Mouse (Mus musculus) heart, embryonic 13.5 days (tissue): ENCODE measurements around the gene Nudt9. TPM values are rescaled to one million over a fixed set of nuclear protein-coding genes. Genes with fewer than 3 reads are reported as not detected.
A peak's percentile ranks its signal among the peaks of the same experiment; 100 is the strongest.

Source experiments
- ATAC-seq: fragments of 200-750 bp; cut with Nextera tagmentation; 2 replicates; pipeline ENCODE4 v1.8.0; 2017; ENCODE audit warnings: moderate TSS enrichment; ENCODE audit not compliant: insufficient number of reproducible peaks, low FRiP score, low TSS enrichment; ENCODE audit errors: extremely low read depth
- H3K27ac ChIP-seq: fragments of 300-500 bp; sonication (generic); replicated peaks from 2 replicates; pipeline ENCODE4 v1.5.1; 2015; ENCODE audit warnings: moderate library complexity, mild to moderate bottlenecking, inconsistent platforms
- H3K27me3 ChIP-seq: fragments of 300-500 bp; sonication (generic); replicated peaks from 2 replicates; pipeline ENCODE4 v1.6.1; 2015; ENCODE audit warnings: mild to moderate bottlenecking, inconsistent platforms
- H3K36me3 ChIP-seq: fragments of 300-500 bp; sonication (generic); 2 replicates; pipeline ENCODE4 v1.6.1; 2015; ENCODE audit warnings: mild to moderate bottlenecking, inconsistent platforms
- H3K4me1 ChIP-seq: fragments of 300-500 bp; sonication (generic); 2 replicates; pipeline ENCODE4 v1.6.1; 2015; ENCODE audit warnings: inconsistent platforms
- H3K4me2 ChIP-seq: fragments of 300-500 bp; sonication (generic); 2 replicates; pipeline ENCODE4 v1.6.1; 2015; ENCODE audit warnings: inconsistent platforms, mild to moderate bottlenecking, moderate library complexity
- H3K4me3 ChIP-seq: fragments of 300-500 bp; sonication (generic); 2 replicates; pipeline ENCODE4 v1.5.1; 2015; ENCODE audit warnings: moderate library complexity, mild to moderate bottlenecking, inconsistent platforms
- H3K9ac ChIP-seq: fragments of 300-500 bp; sonication (generic); 2 replicates; pipeline ENCODE4 v1.6.1; 2015; ENCODE audit warnings: inconsistent platforms, mild to moderate bottlenecking, moderate library complexity
- H3K9me3 ChIP-seq: fragments of 300-500 bp; sonication (generic); 2 replicates; pipeline ENCODE4 v1.6.1; 2016; ENCODE audit warnings: inconsistent platforms
- WGBS: fragments of 180-500 bp; shearing (Covaris S2); methylation state at CpG from one replicate; pipeline ENCODE4 v1.1.7; 2015; ENCODE audit warnings: mixed read lengths; 5-methylcytosine and 5-hydroxymethylcytosine counted together
- polyA plus RNA-seq: library from polyadenylated mRNA; unstranded; fragments of >200 nt; fragmentation: Nextera tagmentation; extraction: Ambion mirVana; gene quantifications from 2 replicates; pipeline ENCODE4 v1.2.1, GENCODE M21; 2015

Nudt9 gene
- polyA plus RNA-seq, 1 experiment from 2014 or later = 53.7 TPM

DNA sequence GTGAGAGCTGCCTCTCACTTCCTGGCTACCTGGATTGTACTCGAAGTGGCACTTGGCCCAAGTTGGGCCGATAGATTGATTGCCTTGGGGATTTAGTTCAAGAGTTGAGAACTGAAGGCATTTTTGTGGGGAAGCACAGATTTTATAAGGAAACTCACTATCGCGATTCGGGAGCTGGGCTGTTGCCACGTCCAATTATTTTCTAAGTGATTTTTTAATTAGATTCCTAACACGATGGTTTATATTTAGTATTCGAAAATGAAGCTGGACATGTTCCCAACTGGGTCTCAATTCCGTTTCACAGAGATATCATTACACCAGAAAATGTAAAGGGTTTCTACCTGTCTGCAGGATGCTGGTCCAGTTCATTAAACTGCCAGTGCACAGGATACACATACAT is 39.3 kb downstream of the Nudt9 start:
- 83% methylated on average over 9 of the region's 9 CpGs for WGBS
- peaks cover 9% of the 10 kb centered on the region for H3K36me3 ChIP-seq

DNA sequence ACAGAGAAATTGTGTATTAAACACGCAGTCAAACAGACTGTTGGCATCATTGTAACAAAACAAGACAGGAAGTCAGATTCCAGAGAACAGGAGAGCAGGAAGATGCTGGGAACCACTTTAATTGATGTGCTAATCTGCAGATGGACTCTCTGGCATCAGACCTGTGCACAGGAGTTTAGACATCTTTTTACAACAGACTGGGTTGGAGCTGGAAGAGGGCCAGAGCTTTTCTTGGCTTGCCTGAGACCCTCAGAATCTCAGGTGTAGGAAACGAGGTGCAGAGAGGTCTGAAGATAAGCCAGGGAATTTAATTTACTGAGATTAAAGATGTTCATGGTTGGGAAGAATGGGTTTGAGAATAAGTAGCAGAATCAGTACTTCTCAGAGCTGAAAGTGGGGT is 43.6 kb downstream of the Nudt9 start:
- WGBS = 56% methylated on average over 2 of the region's 2 CpGs
- Histone ChIP-seq H3K4me1 (peaks cover 5% of the 10 kb centered on the region; the same call in 1 of the 2 replicates), H3K27ac (no peak overlapping the region), H3K4me3 (no peak overlapping the region), H3K36me3 (peaks cover 12% of the 10 kb centered on the region), H3K4me2 (no peak overlapping the region), H3K9ac (no peak overlapping the region), H3K27me3 (no peaks in the 10 kb centered on the region), H3K9me3 (0 out of 2 replicates have a peak, but pooled peaks cover 3% of the 10 kb centered on the region)
- no peak for ATAC-seq

More for the DNA sequence above, 39.3 kb downstream of the Nudt9 start:
- ATAC-seq = no peak
- no peak overlapping the region for H3K27ac ChIP-seq
- H3K27me3 ChIP-seq = no peaks in the 10 kb centered on the region
- no peak overlapping the region for H3K9ac ChIP-seq
- H3K4me3 ChIP-seq = no peak overlapping the region
- no peak overlapping the region for H3K4me2 ChIP-seq
- H3K4me1 ChIP-seq = peaks cover 5% of the 10 kb centered on the region; the same call in 1 of the 2 replicates
- H3K9me3 ChIP-seq = 0 out of 2 replicates have a peak, but pooled peaks cover 3% of the 10 kb centered on the region

DNA sequence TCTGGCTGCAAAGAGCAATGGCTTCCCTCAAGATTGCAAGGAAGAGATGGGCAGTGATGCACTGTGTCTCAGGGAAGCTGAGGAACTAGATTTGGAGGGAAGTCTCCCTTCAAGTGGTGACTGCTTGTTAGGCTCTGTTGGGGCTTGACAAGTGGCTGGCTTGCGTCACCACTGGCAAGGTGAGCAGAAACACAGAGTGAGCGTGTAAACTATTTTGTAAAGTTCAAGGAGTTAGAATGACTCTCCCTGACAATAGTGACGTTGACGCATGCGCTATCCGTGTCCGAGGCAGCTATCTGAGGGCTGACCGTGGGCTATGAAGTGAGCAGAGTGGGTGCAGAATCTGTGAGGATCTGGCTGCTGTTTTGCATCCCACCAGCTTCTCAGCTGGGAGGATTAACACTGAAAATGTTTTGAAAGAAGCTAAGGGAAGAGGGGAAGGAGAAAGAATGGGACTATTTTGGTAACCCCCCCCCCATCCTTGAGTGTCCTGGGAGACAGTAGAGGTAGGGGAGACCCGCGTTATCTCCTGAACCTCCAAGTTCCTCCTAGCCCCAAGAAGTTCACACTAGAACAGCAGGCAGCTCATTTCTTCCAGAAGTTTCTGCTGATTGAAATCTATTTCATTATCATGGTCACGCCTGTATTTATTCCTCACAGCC is 49.4 kb downstream of the Nudt9 start:
- no peak for ATAC-seq
- H3K9me3 ChIP-seq = no peaks in the 10 kb centered on the region
- peak overlapping the region; percentile 52 for H3K4me2 ChIP-seq
- H3K27me3 ChIP-seq = no peaks in the 10 kb centered on the region
- peaks cover 3% of the 10 kb centered on the region; the same call in 1 of the 2 replicates for H3K36me3 ChIP-seq
- peak overlapping the region; percentile 53 for H3K27ac ChIP-seq
- peak overlapping the region; percentile 6; the same call in 1 of the 2 replicates for H3K4me3 ChIP-seq
- H3K9ac ChIP-seq = 0 out of 2 replicates have a peak overlapping the region, but pooled peaks have one; percentile 12
- H3K4me1 ChIP-seq = peaks cover 19% of the 10 kb centered on the region
- 42% methylated on average over 11 of the region's 11 CpGs for WGBS

DNA sequence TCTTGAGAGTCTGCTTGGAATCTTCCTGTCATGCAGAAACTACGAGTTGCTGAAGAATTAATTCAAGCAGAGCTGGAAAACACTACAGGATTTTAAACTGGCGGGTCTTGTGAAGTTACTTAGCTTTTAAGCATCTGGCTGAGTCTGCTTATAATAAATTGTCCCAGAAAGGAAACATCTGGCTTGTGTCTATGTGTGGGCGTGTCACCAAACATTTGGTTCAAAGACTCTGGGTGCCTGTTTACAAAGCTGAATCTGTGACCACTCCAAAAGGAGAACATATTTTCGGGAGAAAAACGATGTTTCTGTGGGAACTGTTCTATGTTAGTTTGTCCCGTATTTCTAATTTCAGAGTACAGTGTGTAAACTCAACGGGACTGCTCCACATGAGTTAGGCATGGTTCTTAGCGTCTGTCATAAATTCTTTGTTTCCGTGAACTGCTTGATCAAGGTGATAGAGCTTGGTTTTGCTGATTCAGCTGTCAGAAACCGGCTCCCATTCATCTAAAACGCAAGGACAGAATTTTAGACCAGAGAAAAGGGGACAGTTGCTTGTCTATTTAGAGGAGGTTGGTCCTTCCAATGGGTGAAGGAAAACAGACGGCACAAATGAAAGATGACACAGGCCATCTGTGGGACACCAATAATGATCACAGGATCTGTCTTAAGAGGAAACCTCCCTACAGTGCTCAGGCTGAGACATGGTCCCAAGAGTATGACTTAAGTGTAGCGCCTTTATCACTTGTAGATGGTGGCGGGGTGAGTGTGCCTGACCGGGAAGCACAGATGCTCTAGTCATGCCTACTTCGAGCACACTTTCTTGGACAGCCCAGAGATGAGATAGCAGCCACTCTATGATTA is 50.2 kb downstream of the Nudt9 start:
- H3K9ac ChIP-seq = no peak overlapping the region
- peak overlapping the region; percentile 53; the same call in 1 of the 2 replicates for H3K27ac ChIP-seq
- 55% methylated on average over 16 of the region's 16 CpGs for whole genome bisulfite sequencing
- no peaks in the 10 kb centered on the region for H3K27me3 ChIP-seq
- ATAC-seq = no peak
- peaks cover 3% of the 10 kb centered on the region; the same call in 1 of the 2 replicates for H3K36me3 ChIP-seq
- H3K4me1 ChIP-seq = peaks cover 19% of the 10 kb centered on the region
- H3K4me2 ChIP-seq = peak overlapping the region; percentile 52
- no peak overlapping the region for H3K4me3 ChIP-seq
- no peaks in the 10 kb centered on the region for H3K9me3 ChIP-seq

DNA sequence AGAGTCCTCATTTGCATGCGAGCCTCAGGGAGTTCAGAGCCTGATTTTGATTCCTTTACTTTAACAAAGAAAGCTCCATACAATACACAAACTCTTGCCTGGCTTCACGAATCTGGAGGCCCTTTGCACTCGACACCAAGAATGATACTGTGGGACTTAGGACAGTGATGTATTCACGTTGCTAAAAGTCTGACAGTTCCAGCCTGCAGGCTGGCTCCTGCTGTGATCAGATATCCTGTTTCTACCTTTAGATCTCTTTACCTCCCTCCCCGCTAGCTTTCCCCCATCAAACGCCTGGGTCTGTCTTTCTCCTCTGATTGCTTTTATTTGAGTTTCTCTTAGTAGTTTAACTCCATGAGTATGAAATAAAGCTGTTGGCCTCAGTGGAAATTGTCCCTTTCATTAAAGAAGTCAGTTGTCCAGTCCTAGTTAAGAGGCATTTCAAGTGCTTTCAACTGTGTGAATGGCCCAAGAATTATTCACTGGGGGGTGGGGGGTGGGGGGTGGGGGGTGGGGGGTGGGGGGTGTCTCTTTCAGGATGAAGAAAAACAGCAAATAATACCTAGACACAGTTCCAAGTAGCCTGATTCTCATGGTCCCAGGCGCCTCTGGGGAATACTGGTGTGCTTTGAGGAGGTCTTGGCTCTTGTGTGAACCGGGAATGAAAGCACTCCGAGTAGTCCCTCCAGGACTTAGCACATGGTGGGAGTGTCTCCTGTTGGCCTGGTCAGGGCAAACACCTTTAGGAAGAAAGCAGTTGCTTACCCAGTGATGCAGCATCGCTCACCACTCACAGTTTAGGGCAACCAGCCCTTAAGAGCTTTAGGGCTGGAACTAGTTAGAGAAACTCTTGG is 55.8 kb downstream of the Nudt9 start:
- H3K9ac ChIP-seq = peak overlapping the region; percentile 52
- WGBS = 25% methylated on average over 10 of the region's 10 CpGs
- no peak overlapping the region for H3K4me2 ChIP-seq
- no peaks in the 10 kb centered on the region for H3K27me3 ChIP-seq
- H3K4me3 ChIP-seq = no peak overlapping the region
- no peaks in the 10 kb centered on the region for H3K36me3 ChIP-seq
- no peaks in the 10 kb centered on the region for H3K9me3 ChIP-seq
- H3K27ac ChIP-seq = no peak overlapping the region
- ATAC-seq = no peak
- peaks cover 29% of the 10 kb centered on the region for H3K4me1 ChIP-seq

DNA sequence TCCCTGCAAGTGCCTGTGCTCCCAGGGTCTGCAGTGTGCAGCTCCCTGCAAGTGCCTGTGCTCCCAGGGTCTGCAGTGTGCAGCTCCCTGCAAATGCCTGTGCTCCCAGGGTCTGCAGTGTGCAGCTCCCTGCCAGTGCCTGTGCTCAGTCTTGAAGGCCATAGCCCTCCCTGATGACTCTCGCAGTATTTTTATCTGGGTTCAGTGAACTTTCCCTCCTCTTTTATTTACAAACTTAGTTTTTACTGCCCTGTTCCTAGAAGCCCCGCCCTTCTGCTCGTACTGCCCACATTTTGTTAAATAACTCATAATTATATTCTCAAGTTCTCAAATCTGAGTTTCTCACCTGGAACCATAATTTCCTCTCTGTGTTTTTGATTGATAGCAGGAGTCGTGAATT is 57.1 kb downstream of the Nudt9 start:
- Histone ChIP-seq H3K36me3 (no peaks in the 10 kb centered on the region), H3K4me3 (no peak overlapping the region), H3K9ac (no peak overlapping the region), H3K4me2 (no peak overlapping the region), H3K27me3 (no peaks in the 10 kb centered on the region), H3K4me1 (peaks cover 37% of the 10 kb centered on the region), H3K27ac (no peak overlapping the region), H3K9me3 (no peaks in the 10 kb centered on the region)
- 61% methylated on average over 4 of the region's 4 CpGs for WGBS
- ATAC-seq = no peak

DNA sequence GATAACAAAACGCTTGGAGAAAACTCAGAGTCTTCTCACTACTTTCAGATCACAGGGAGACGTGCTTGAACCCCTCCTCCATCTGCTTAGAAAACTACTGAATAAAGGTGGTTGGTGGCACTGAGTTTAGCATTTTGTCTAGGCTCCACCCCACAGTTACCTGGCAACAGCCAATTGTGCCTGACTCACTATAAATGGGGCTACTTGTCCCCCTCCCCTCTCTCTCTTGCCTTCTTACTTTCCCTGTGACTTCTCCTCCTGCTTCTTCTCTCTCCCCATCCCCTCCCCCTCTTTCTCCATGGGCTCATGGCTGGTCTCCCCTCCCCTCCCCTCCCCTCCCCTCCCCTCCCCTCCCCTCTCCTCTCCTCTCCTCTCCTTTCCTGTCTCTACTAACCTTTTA is 58.0 kb downstream of the Nudt9 start:
- WGBS = 62% methylated on average over 2 of the region's 2 CpGs
- no peak for ATAC-seq
- Histone ChIP-seq H3K27ac (no peak overlapping the region), H3K9ac (no peak overlapping the region), H3K36me3 (no peaks in the 10 kb centered on the region), H3K4me2 (no peak overlapping the region), H3K27me3 (no peaks in the 10 kb centered on the region), H3K4me3 (no peak overlapping the region), H3K4me1 (peaks cover 41% of the 10 kb centered on the region), H3K9me3 (no peaks in the 10 kb centered on the region)

DNA sequence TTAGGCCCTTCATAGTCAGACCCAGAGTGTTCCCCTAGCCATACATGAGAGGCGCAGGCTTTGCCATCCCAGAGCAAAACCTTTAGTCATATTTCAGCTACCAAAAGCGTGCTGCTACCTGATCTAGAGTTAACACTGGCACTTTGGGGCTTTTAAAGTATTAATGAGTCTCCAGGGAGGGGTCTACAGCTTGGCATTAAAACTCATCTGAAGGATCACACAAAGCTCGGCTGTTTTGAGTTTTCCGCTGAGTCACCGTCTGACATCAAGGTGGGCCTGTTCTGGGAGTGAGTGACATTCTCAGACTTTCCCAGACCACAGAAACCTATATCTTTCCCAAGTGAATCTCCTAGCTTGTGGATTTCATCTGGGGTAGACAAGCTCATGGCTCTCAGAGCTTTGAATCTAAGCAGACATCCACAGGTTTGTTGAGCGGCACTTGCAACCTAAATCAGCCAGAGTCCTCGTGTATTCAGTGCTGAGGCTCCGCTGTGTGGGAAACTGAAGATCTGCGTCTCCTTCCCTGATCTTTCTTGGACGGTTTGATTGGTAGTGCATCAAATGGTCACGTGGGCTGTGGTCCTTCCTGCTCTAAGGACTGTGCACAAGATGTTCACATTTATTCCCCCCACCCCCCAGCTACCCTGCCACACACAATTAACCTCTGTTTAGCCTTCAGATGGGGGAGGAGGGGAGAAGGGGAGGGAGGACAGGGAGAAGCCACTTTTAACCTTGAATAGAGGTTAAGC is 62.2 kb downstream of the Nudt9 start:
- ATAC-seq = no peak
- no peaks in the 10 kb centered on the region for H3K27me3 ChIP-seq
- WGBS = 54% methylated on average over 11 of the region's 11 CpGs
- no peaks in the 10 kb centered on the region for H3K9me3 ChIP-seq
- peak overlapping the region; percentile 30 for H3K9ac ChIP-seq
- H3K27ac ChIP-seq = peak overlapping the region; percentile 78
- H3K4me2 ChIP-seq = peak overlapping the region; percentile 59
- no peak overlapping the region for H3K4me3 ChIP-seq
- H3K36me3 ChIP-seq = no peaks in the 10 kb centered on the region
- peaks cover 65% of the 10 kb centered on the region for H3K4me1 ChIP-seq

DNA sequence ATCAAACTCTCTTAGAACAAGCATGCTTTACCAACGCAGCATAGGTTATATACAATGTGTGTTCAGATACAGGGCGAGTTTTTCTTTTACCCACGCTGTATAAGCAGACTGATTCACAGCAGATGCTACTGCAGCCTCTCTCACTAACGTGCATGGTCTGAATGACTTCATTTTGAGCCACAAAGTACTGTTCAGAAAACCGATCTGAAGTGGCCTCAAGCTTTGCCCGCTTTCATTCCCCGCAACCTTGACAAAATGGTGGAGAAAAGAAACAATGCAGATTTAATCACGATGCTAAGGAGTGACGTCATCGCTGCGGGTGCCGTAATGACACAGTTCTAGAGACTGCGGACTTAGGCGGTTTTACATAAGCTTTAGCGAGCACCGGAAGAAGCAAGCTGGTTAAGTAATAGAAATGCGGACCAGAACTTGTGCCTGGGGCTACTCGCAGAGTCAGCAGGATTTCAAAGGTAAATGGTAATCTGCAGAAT is 62.8 kb downstream of the Nudt9 start:
- Histone ChIP-seq H3K9ac (peak overlapping the region; percentile 30), H3K4me1 (peaks cover 66% of the 10 kb centered on the region), H3K27ac (peak overlapping the region; percentile 78), H3K4me3 (peak overlapping the region; percentile 12; the same call in 1 of the 2 replicates), H3K9me3 (no peaks in the 10 kb centered on the region), H3K4me2 (peak overlapping the region; percentile 59), H3K27me3 (no peaks in the 10 kb centered on the region), H3K36me3 (no peaks in the 10 kb centered on the region)
- 29% methylated on average over 18 of the region's 18 CpGs for WGBS
- no peak for ATAC-seq

DNA sequence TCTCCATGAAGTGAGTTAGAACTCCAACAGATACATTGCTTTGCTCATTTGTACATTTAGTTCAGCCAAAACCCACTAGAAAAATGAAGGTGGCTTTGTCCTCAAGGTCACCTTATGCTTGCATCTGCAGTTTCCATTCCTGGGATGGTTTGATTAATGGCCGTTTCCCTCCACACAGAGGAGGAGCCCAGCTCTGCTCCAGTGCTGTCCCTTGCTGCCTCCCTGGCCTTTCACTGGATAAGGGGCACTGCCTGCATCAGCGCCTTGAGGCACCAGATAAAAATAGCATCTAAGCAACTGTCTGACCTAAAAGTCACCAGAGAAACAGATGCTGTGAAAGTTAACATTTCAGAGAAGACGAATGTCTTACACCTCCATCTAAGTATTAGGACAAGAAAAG is 63.4 kb downstream of the Nudt9 start:
- Histone ChIP-seq H3K27me3 (no peaks in the 10 kb centered on the region), H3K36me3 (no peaks in the 10 kb centered on the region), H3K9ac (no peak overlapping the region), H3K27ac (peak overlapping the region; percentile 78), H3K9me3 (no peaks in the 10 kb centered on the region), H3K4me1 (peaks cover 69% of the 10 kb centered on the region), H3K4me3 (no peak overlapping the region), H3K4me2 (peak overlapping the region; percentile 59)
- 21% methylated on average over 3 of the region's 3 CpGs for WGBS
- no peak for ATAC-seq
